Mouse (Mus musculus): ENCODE data around the gene Gm7971.
"Not testable (repeated sequence)": the region's sequence is repeated elsewhere in the genome, so short reads cannot be mapped to it uniquely, and the experiment has no call there.

Gm7971 gene

GRCm38 (mm10) chr5:95594775-95595174 is at the start of gene Gm7971:
Gene Gm7971 (minus strand): TSS chr5:95594875.
- not testable (repeated sequence) for DNase-seq (ENCODE audit: low spot score in 2 of 2)
